Mouse (Mus musculus): ENCODE measurements around the gene Hp1bp3.

Gene Hp1bp3

DNA sequence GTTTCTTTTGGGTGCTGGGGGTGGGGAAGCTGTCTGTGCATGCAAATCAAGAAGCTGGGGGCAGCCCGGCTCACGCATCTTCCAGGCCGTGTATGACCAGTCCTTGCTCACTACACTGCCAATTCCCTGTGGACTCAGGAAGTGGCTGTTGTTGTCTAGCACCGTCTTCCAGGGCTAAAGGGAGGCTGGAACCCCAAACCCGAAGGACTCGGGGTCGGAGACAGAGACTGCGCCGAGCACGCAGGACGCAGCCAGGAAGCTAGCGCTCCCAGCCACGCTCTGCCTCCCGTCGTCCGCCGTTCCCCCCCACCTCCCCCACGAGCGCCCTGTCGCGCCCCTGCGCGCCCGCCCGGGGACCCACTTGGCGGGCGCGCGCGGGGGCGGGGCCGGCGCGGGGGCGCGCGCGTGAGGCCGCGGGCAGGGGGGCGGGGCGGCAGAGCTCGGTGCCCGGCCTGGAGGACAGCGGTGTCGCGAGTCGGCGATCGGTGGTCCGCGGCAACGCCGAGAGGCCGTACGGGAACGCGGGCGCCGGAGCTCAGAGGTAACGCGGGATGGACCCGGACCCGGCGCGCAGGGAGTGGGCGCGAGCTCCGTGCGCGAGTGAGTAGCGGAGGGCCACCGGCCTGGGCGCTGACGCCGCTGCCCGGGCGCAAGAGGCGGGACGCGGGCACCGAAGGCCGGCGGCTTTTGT, at the start of gene Hp1bp3:
Gene Hp1bp3, plus strand, starts transcription at position 97 of the 691 bp plus-strand sequence.
- DNase-seq (ENCODE audit: low spot score): peak; percentile 69

GRCm38 (mm10) chr4:138166519-138166918, 49.6 kb upstream of the Hp1bp3 start:
- no peak for DNase-seq (ENCODE audit: low spot score)

GRCm38 (mm10) chr4:138168162-138168561, 47.9 kb upstream of the Hp1bp3 start:
- no peak for DNase-seq (ENCODE audit: low spot score)

DNA sequence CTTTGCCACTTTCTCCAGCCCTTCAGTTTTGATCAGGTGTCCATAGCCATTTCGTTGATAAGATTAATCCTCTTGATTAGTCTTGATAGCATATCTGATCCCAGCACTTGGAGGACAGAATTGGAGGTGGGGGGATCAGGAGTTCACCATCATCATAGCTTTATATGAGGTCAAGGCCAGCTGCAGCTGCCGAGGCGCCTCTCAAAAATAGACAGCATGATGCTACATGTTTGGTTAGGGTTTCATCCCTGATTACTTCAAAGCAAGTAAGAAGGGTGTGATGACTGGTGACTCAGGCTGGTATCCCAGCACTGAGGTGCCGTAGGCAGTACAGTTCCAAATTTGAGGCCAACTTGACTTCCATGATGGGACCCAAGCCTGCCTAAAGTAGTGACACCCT, 46.7 kb upstream of the Hp1bp3 start:
- DNase-seq (ENCODE audit: low spot score): no peak

- DNase-seq (ENCODE audit: low spot score): no peak
Observed at GRCm38 (mm10) chr4:138172686-138173085, 43.4 kb upstream of the Hp1bp3 start.

DNA sequence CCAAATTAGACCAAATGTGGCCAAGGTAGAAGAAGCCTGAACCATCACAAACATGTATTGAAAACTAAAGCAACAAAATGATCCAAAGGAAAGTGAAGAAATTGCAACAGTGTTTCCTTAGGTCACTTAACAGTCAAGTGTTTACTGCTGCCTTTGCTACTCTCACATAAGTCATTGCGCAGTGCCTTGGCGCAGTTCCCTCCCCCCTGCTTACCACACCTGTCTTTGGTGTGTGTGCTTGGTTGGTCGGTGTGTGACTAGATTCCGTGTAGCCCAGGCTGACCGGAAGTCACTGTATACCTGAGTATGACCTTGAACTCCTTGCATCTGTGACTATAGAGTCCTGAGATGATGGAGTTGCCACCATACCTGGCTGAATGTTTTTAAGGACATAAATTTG, 36.7 kb upstream of the Hp1bp3 start:
- no peak for DNase-seq (ENCODE audit: low spot score)

DNA sequence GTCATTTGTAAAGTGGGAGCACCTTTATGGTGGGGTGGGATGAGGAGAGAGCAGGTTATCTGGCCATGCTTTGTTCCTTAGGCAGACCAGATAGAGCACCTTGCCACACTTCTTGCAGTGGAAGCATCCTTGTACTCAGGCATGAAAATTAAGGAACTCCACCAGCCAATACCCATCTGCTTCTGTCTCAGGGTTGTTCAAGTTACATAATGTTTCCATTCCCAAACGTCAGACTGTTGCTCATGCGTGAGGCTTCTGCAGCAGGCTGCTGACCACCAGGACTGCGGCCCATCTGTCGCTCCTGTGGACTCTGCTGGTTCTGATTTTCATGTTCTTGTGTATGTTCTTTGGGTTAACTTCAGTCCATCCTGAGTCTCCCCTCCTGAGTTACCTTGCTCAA, 35.4 kb upstream of the Hp1bp3 start:
- DNase-seq (ENCODE audit: low spot score): no peak

GRCm38 (mm10) chr4:138184056-138184455, 32.0 kb upstream of the Hp1bp3 start:
- DNase-seq (ENCODE audit: low spot score): no peak

DNA sequence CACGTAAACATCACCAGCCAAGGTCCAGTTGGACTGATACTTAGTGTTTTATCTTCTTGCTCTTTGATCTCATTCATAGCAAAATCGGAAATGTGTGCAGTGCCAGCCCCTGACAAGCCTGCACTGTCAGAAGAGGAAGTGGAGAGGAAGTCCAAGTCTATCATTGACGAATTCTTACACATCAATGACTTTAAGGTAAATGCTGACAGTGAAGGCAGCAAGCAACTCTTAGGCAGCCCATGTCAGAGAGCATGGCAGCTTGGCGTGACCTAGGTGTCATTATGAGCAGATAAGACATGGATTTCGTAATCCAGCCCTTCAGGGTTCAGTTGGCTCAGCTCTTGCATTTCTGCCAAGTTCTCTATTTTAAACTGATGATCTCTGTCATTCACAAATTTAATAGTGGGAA, 31.5 kb upstream of the Hp1bp3 start:
- DNase-seq (ENCODE audit: low spot score): no peak

GRCm38 (mm10) chr4:138185961-138186360, 30.1 kb upstream of the Hp1bp3 start:
- DNase-seq (ENCODE audit: low spot score): no peak

GRCm38 (mm10) chr4:138187995-138188394, 28.1 kb upstream of the Hp1bp3 start:
- no peak for DNase-seq (ENCODE audit: low spot score)

GRCm38 (mm10) chr4:138192561-138192960, 23.5 kb upstream of the Hp1bp3 start:
- no peak for DNase-seq (ENCODE audit: low spot score)

DNA sequence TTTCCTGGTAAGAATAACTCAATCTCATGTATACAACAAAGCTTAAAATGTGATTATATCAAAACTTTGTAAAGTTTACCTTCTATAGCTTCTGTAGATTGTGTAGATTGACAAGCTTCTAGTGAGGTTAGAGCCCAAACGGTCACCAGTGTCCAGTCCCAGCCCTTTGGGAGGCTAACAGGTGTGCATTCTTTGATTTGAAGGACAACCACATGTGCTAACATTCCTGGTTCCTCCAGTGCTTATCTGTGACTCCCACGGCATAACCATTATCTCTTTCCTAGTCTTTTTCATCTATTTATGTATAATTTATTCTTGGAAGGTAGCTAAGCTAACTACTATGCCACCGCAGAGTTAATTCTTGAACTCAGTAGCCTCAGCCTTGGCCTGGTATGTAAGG, 15.3 kb upstream of the Hp1bp3 start:
- DNase-seq (ENCODE audit: low spot score): no peak

- no peak for DNase-seq (ENCODE audit: low spot score)
Observed at GRCm38 (mm10) chr4:138201696-138202095, 14.4 kb upstream of the Hp1bp3 start.

- peak; percentile 65 for DNase-seq (ENCODE audit: low spot score)
Observed at GRCm38 (mm10) chr4:138210116-138210515, 6.0 kb upstream of the Hp1bp3 start.

DNA sequence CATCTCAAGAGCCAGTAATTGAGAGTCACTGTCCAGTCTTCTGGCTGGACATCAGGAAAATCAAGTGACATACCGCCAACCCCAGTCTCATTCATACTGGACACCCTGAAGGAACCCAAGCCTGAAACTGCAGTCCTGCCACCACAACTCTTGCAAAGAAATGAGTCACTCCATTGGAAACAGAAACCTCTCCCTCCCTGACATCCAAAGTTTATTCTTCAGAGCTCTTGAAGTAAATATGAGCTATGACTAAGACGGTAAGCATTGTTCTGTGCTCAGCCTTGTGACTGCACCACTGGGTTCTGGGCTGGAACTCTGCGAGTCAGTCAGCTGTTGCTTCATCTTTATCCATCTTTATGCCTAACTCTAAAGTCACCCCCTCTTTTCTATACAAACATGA, 2.2 kb upstream of the Hp1bp3 start:
- no peak for DNase-seq (ENCODE audit: low spot score)

GRCm38 (mm10) chr4:138215671-138216199, 361 bp upstream of the Hp1bp3 start:
- DNase-seq (ENCODE audit: low spot score): no peak

DNA sequence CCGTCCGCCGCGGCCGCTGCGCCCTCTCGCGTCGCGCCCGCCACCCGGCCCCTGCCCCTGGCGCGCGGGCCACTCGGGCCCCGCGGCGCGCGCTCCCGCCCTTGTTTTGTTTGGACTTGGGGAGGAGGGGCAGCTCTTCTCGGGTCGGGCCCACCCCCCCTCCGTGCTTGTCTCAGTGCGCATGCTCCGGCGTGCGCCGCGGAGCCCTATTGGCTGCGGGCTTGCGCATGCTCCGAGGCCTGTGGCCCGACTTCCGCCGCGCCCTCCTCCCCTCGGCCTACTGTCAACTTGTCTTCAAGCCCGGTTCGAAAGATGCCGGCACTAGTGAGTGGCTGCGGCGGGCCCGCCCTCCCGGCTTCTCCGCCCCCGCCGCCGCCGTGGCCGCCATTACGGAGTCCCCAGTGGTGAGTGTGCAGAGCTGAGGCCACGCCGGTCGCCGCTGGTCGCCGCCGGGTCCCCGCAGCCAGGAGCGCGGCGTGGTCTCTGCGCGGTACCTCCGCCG, 846 bp downstream of the Hp1bp3 start:
- peak; percentile 97 for DNase-seq (ENCODE audit: low spot score)

DNA sequence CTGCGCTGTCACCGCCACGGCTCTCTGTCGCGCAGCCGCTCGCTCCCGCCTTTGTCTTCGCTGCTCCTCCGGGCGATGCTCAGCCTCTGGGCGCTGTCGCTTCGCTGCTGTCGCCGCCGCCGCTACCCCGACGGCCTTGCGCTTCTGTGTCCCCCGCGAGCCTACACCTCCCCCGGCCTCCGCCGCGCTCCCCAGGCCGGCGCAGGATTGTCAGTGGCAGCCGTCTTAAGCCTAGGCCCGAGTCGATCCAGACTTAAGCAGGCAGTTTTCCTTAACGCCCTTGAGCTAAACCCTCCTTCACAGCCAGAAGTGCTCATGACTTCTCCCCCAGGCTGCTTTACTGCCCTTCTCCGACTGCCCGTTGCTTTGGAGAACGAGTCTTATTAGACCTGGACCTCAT, 1.3 kb downstream of the Hp1bp3 start:
- no peak for DNase-seq (ENCODE audit: low spot score)

- DNase-seq (ENCODE audit: low spot score): no peak
Observed at GRCm38 (mm10) chr4:138217951-138218685, 2.0 kb downstream of the Hp1bp3 start.

DNA sequence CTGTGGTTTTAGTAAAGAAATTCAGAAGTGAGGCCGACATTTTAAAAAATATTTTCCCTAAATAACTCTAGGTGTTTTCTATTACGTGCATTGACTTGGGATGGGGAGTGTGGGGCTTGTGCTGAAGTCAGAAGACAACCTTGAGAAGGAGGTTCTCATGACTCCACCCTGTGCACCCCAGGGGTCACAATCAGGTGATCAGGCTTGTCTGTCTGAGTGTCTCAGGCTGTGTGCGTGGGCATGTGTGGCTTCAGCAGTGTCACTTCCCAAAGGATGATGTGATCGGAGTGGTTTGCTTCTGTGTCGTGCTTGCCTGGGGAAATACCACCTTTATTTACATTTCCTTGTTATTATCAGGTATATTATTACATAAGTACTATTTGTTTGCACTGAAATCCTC, 3.2 kb downstream of the Hp1bp3 start:
- no peak for DNase-seq (ENCODE audit: low spot score)

DNA sequence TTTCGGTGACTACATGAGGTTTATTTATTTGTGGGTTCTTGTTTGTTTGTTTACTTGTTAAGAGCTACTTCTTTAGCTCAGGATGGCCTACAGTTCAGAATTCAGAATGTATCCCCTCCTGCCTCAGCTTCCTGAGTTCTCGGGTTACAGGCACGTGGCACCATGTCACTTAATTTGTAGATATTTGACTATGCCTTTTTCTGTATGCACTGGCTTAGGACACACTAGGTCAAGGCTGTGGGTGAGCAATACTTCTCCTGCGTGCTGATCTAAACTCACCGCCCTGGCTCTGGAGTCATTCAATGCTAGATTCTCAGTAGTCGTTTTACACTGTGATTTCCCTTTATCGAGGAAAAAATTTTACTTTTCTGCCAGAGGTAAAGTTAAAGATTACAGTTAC, 4.7 kb downstream of the Hp1bp3 start:
- no peak for DNase-seq (ENCODE audit: low spot score)

- DNase-seq (ENCODE audit: low spot score): no peak
Observed at GRCm38 (mm10) chr4:138221406-138221805, 5.3 kb downstream of the Hp1bp3 start.

Measured in ovary, adult 18-20 months (tissue).